In genomic region chr1:127952276-127952675, GRCm38 (mm10) we compare ENCODE assay signal across 23 mouse cellular contexts.
DNase-seq lines count a peak whose midpoint lies in the region; ATAC-seq and TF ChIP-seq lines count a peak whose summit lies in the region.
"Had no signal": no experiment of that assay in that cellular context is flagged by ENCODE, and none has a peak within 500 bp of the region (broad histone marks: within the 10 kb centered on the region; RNA-seq: fewer than 3 reads in every experiment).

No protein-coding gene starts in this region.

- no peak overlapping the region for H3K4me3 ChIP-seq in liver, adult 2 months (ENCODE audit: insufficient read depth, low read depth, low read length)
- H3K4me3 ChIP-seq in liver, embryonic 12.5 days = no peak overlapping the region

- DNase-seq in heart, adult 11 months = peak; percentile 42
- no peak for DNase-seq in heart, adult 9 months (ENCODE audit: low spot score in 2 of 2)
- DNase-seq in liver, adult 2 months (ENCODE audit: extremely low read depth, low read depth, low spot score) = peak; percentile 80
- DNase-seq in R1 (ENCODE audit: low read depth, low spot score) (peak; percentile 15), ZHBTc4 (ENCODE audit: low read depth, low spot score) (peak; percentile 25)
- no peak for DNase-seq in spleen, postnatal 14 days (ENCODE audit: low spot score in 2 of 2)
- no peak for DNase-seq in layer of hippocampus, postnatal 14 days (ENCODE audit: low spot score in 2 of 2)
- DNase-seq: adrenal gland, adult 2 months; adrenal gland, adult 8-10 months; adrenal gland, postnatal 10 days; adrenal gland, postnatal 14 days; adrenal gland, postnatal 25 days; adrenal gland, postnatal 36 days; B cell, adult 2 months; cerebellum, adult 11 months; cerebellum, adult 11-12 months; cerebellum, adult 18-20 months; cerebellum, adult 2 months had no signal

- no peaks in the 10 kb centered on the region for H3K4me1 ChIP-seq in liver, adult 2 months (ENCODE audit: control insufficient read depth, insufficient read depth, low read length)
- H3K4me1 ChIP-seq in liver, embryonic 12.5 days = no peaks in the 10 kb centered on the region

- H3K9ac ChIP-seq in liver, adult 2 months (ENCODE audit: low read depth, low read length) = no peak overlapping the region
- H3K9ac ChIP-seq in liver, embryonic 12.5 days = no peak overlapping the region

- ATAC-seq in liver, embryonic 12.5 days = no peak
- ATAC-seq: activated CD4-positive, CD25-positive, alpha-beta regulatory T cell, adult 4 months; CD4-positive, CD25-positive, alpha-beta regulatory T cell, adult 4 months; Patski had no signal

- WGBS in liver, adult 2 months = 55% methylated on average over 4 of the region's 4 CpGs
- 78% methylated on average over 4 of the region's 4 CpGs for WGBS in liver, embryonic 12.5 days (ENCODE audit: insufficient replicate concordance)

- H3K4me2 ChIP-seq in liver, embryonic 12.5 days = no peak overlapping the region

- TF ChIP-seq POLR2A in liver, adult 2 months (IDR thresholded peaks at IDR 0.05; ENCODE audit: extremely low read depth, insufficient read depth, low read length) = no peak

- 0 out of 2 replicates have a peak, but pooled peaks cover 4% of the 10 kb centered on the region for H3K9me3 ChIP-seq in liver, embryonic 12.5 days (replicated peaks)

- TF ChIP-seq CTCF in liver, adult 2 months (IDR thresholded peaks at IDR 0.05; ENCODE audit: low read depth, low read length) = no peak

- H3K27ac ChIP-seq in liver, adult 2 months (replicated peaks; ENCODE audit: insufficient read depth, low read depth, low read length) = no peak overlapping the region
- H3K27ac ChIP-seq in liver, embryonic 12.5 days = no peak overlapping the region

- H3K79me2 ChIP-seq in liver, adult 2 months (ENCODE audit: control insufficient read depth, insufficient read depth, low read length) = no peaks in the 10 kb centered on the region

- H3K36me3 ChIP-seq in liver, adult 2 months (ENCODE audit: control insufficient read depth, insufficient read depth, low read length) = no peaks in the 10 kb centered on the region
- H3K36me3 ChIP-seq in liver, embryonic 12.5 days = peaks cover 23% of the 10 kb centered on the region

- no peaks in the 10 kb centered on the region for H3K27me3 ChIP-seq in liver, adult 2 months (ENCODE audit: control insufficient read depth, insufficient read depth, low read length)
- no peaks in the 10 kb centered on the region for H3K27me3 ChIP-seq in liver, embryonic 12.5 days (replicated peaks)
- H3K27me3 ChIP-seq: CH12.LX, Patski had no signal

Comparison
In these comparisons a context has a peak if more than half of its experiments do, and no peak if none do; other contexts are left out.
1. DNase-seq: peak in heart, adult 11 months (single experiment), liver, adult 2 months (single experiment), R1 (single experiment) and ZHBTc4 (single experiment); none in heart, adult 9 months (0 of 2), spleen, postnatal 14 days (0 of 2) and layer of hippocampus, postnatal 14 days (0 of 2).